Mouse (Mus musculus) small intestine, adult 10 weeks (tissue): ENCODE data around the gene Lipt2. TPM values are rescaled to one million over a fixed set of nuclear protein-coding genes. Genes with fewer than 3 reads are reported as not detected.

Experiments used
- polyA plus RNA-seq: library from polyadenylated mRNA; stranded (reverse); fragments of 350-450 nt; fragmentation: Illumina TruSeq; extraction: RNeasy Lipid Tissue Mini Kit (QIAGEN cat#74804); gene quantifications from one replicate; pipeline ENCODE4 v1.2.3, GENCODE M21; 2014; ENCODE audit warnings: low replicate concordance

Lipt2 gene
- 13.8 TPM for polyA plus RNA-seq

GRCm38 (mm10) chr7:100159105-100159841 lies at the start of gene Lipt2:
Gene Lipt2, plus strand, starts transcription at chr7:100159277.

DNA sequence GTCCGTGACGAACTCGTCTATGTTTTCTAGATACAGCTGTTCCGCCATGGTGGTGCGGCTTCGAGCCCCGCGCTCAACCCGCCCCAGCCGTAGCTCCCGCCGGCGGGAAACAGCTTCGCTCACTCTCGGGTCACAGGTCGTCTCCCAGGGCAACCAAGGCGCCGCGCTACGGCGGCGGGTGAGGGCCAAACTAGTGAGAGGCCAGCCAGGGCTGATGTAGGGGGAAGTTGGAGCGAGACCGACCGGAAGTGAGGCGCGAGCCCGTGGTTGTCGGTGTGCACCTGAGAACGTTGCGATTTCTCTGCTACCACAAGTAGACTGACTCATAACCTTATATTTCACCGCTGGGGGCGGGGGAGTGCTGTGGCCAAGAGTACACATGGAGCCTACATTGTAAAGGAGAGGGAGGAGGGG lies 37.7 kb upstream of the Lipt2 start, which contains the start of gene Pold3:
Pold3 (minus strand) TSS at position 190 of the 414 bp plus-strand sequence.

DNA sequence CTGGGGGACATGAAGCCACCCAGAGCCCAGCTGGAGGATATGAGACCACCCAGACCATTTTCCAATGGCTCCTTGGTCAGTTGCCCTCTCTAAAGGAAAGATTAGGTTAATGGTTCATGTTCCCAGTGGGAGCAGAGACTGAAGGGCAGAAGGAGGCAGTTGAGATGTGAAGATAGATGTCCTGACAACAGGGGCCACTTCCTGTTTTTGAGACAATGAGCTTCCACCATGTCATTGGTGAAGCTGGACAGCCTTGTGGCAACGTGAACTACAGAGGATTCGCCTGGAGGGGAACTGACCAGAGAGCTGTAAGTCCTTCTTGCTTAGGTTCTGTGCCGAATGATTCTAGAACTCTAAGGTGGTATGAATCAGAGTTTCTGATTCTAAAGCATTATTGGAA lies 17.2 kb downstream of the Lipt2 start, which contains the start of gene Kcne3:
Kcne3 (plus strand) TSS at position 234 of the 400 bp plus-strand sequence.

Other genes with a start within 250 kb of the Lipt2 start
- 4.3 TPM for gene Rnf169, start 178.8 kb upstream of the Lipt2 start, polyA plus RNA-seq
- not detected for gene Chrdl2, start 153.1 kb upstream of the Lipt2 start, polyA plus RNA-seq
- gene Pold3, start 37.7 kb upstream of the Lipt2 start, polyA plus RNA-seq = 24.2 TPM
- 135 TPM for gene Kcne3, start 17.2 kb downstream of the Lipt2 start, polyA plus RNA-seq
- gene Pgm2l1, start 68.1 kb downstream of the Lipt2 start, polyA plus RNA-seq = 12.7 TPM
- gene P4ha3, start 126.2 kb downstream of the Lipt2 start, polyA plus RNA-seq = not detected
- gene C2cd3, start 213.0 kb downstream of the Lipt2 start, polyA plus RNA-seq = 25.6 TPM
- 144 TPM for gene Ppme1, start 213.0 kb downstream of the Lipt2 start, polyA plus RNA-seq